Mouse (Mus musculus) T-helper 2 cell (primary cell): ENCODE measurements around the gene Zfp740.

Experiments used
- in situ Hi-C: fragments of 300-600 bp; cut with MboI, MseI; formaldehyde crosslinking; loops from one replicate; pipeline ENCODE4 v1.15.1; 2025; ENCODE audit warnings: high pct_unique_total_duplicates

Gene Zfp740

DNA sequence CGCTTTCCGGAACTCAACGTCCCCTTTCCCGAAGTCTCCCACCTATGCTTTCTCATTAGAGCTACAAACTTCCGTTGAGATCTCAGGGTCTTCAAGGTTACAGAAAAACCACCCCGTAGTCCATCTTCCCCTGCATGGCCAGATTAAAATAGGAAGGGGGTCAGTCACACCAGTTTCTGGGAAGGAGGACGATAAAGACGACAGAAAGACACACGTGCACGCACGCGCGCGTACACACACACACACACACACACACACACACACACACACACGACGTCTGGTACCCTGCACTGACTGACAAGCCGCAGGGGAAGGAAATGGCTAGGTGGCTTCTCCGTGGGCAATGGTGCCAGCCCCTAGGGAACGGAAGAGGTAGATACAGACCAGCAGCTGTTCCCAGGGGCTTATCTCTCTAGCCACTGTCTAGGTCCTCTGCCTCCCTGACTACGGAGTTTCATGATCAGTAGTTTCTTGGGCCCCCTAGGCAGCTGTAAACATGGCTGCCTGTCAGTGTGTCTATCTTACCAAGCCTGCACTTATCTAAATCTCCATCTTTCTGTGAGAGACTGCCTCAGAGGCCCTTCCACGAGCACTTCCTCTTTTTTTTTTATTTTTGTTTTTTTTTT, 22.1 kb downstream of the Zfp740 start:
- in situ Hi-C loops = loop anchor here (5.0 to 10.0 kb wide), 2 partner anchors 48 to 120 kb away; partner anchors contain the start of gene Tns2

DNA sequence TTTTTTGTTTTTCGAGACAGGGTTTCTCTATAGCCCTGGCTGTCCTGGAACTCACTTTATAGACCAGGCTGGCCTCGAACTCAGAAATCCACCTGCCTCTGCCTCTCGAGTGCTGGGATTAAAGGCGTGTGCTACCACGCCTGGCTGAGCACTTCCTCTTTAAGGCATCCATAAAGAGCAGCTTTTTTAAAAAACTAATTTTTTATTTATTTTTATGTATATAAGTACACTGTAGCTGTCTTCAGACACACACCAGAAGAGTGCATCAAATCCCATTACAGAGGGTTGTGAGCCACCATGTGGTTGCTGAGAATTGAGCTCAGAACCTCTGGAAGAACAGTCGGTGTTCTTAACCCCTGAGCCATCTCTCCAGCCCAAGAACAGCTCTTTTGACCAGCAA, 22.6 kb downstream of the Zfp740 start:
- in situ Hi-C loops = loop anchor here (10.0 kb wide), 1 partner anchor 121 kb away; the partner anchor contains the start of gene Tns2

DNA sequence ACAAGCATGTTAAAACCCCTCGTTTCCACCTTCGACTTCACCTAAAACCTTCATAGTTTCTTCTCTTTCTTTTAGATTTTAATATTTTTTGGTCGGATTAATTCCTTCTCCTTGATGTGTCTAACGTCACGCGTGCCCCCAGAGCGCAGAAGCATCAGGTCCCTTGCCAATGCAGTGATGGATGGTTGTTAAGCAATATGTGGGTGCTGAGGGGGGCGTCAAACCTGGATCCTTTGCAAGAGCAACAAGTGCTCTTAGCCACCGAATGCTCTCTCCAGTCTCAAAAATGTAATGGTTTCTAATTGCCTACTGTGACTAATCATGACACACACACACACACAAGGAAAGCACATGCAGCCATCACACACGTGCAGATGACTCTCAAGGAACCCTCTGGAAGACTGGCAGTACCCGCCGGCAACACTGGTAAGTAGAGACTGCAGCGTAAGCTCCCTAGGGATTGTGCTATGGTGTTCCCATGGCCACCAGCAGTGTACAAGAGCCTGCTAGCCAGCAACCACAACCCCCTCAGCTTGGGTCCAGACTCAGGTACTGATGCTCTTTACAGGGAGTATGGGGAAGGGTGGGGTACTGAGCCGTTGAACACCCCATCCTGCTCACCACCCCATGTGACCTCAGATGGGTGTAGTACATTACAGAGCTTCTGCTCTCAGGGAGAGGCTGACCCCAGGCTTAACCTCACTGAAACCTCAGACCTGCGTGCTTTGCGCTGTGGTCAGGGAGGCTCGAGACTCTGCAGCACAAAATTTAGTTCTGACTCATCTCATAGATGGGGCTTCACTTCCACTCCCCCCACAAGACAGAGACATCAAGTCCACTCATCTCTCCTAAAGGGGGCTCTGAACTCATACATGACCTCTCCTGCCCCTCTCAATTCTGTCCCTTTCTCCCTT, 27.6 kb downstream of the Zfp740 start:
- in situ Hi-C loops = no loop called here

GRCm38 (mm10) chr15:102231748-102232147, 28.7 kb downstream of the Zfp740 start, which contains the start of gene Itgb7:
Gene Itgb7, minus strand, starts transcription at chr15:102231944.
- in situ Hi-C loops = no loop called here

DNA sequence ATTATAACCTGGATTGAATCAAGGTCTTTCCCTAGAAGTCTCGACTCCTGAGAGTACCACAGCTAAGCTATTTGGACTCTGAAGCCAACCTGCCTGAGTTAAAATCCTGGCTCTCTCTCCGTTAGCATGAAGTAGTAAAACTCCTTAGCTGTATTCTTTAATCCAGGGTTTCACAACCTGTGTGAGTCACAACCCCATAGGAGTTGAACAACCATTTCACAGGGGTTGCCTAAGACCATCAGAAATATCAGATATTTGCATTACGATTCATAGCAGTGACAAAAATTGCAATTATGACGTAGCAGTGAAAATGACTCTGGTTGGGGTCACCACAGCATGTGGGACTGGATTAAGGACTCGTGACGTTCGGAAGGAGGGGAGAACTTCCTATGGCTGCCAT, 29.7 kb downstream of the Zfp740 start:
- in situ Hi-C loops = no loop called here

GRCm38 (mm10) chr15:102233896-102234295, 30.8 kb downstream of the Zfp740 start:
- in situ Hi-C loops = no loop called here

GRCm38 (mm10) chr15:102235371-102236027, 32.5 kb downstream of the Zfp740 start:
- in situ Hi-C loops = no loop called here

- in situ Hi-C loops = no loop called here
Measured at GRCm38 (mm10) chr15:102238543-102239259, 35.7 kb downstream of the Zfp740 start.

DNA sequence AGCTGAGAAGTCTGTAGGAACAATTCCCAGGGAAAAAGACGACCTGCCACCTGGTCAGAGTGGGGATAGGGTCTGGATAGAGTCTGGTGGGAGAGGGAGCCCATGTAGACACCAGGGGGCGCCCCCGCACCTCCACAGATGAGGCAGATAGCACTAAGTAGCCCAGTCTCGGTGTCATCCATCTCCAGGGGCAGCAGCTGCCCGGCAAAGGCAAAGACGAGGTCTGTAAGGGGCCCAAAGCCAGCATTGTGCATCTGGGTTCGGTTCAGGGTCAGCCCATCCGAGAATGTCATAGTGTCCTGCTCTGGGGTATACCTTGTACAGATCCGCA, 36.2 kb downstream of the Zfp740 start:
- in situ Hi-C loops = no loop called here

GRCm38 (mm10) chr15:102239851-102240250, 36.8 kb downstream of the Zfp740 start:
- in situ Hi-C loops = no loop called here

DNA sequence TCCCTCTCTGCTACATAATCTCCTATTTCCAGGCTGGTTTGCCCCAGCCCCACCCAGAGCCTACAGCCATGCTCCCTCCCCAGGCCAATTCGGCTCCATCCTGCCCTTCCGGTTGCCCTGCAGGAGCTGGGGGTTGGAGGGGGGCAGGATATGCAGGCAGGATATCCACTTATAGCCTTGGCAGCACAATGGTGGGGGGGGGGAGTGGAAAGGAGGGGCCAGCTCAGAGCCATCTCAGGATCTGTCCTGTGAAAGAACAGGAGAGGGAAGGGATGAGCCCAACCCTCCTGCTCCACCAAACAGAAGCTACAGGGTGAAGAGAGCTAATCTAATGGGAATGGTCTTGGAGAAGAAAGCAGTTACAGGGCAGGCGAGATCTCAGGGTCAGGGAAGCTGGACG, 37.6 kb downstream of the Zfp740 start:
- in situ Hi-C loops = no loop called here

GRCm38 (mm10) chr15:102242404-102243228, 39.6 kb downstream of the Zfp740 start:
- in situ Hi-C loops = no loop called here

- in situ Hi-C loops = no loop called here
Measured at GRCm38 (mm10) chr15:102243229-102244190, 40.5 kb downstream of the Zfp740 start.

DNA sequence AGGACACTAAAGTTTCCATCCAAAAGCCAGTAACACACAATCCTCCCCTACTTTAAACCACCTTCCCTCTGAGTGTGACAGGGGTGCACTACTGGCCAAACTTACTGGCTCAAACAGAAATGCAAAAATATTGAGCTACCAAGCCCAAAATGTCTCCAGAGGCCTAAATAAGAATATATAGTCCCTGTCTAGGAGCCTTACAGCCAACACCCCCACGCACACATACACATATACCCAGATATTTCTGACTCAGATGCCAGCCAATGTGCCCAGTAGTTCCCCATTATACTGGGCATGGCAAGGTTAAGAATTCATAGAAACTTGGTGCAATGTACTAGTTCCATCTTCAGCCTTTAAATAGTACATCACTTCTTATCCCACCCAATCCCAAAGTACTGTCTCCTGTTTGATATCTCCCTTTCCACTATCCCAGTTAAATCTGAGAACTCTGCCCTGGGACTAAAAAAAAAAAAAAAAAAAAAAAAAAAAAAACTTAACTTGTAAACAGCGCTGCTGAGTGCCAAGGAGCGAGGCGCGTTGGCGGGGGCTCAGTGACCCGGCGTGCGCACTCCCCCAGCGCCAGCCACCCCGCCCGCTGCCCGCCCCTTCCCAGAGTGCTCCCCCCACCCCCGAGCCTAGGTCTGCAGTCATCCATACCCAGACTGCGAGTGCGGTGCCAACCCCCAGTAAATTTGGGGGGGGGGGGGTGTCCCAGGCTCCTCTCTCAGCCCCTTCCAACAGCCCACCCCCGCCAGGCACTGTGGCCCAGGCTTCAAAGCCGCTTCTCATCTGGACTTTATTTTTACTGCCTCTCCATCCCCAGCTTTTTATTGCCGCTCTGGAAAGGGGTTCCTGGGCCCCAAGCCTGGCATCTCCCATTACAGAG, 41.5 kb downstream of the Zfp740 start:
- in situ Hi-C loops = no loop called here

DNA sequence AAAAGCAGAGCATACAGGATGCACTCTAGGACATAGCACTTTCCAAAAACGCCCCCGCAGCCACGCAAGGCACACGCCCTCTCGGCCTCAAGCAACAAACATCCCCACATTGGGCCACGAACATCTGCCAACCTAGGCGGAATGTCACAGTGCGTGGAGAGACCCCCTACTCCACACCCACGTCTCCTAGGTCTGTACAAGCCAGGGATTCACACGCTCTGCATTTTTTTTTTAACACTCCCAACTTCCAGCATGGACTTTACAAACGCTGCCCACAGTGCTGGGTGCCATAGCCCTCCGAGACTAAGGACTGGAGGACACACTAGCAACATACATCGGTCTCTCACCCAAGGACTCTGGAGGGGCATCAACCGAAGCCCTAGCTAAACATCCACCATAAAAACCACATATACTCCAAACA, 42.4 kb downstream of the Zfp740 start:
- in situ Hi-C loops = no loop called here

- in situ Hi-C loops = no loop called here
Measured at GRCm38 (mm10) chr15:102245891-102246741, 43.1 kb downstream of the Zfp740 start.

GRCm38 (mm10) chr15:102246866-102247251, 43.8 kb downstream of the Zfp740 start:
- in situ Hi-C loops = no loop called here
